ENCODE assay signal across 10 mouse cellular contexts in genomic region chr6:99670481-99671119, GRCm38 (mm10). TPM values are rescaled to one million over a fixed set of nuclear protein-coding genes. Genes with fewer than 3 reads are reported as not detected.
DNase-seq lines count a peak whose midpoint lies in the region; ATAC-seq and TF ChIP-seq lines count a peak whose summit lies in the region.
"Had no signal": no experiment of that assay in that cellular context is flagged by ENCODE, and none has a peak within 500 bp of the region (broad histone marks: within the 10 kb centered on the region; RNA-seq: fewer than 3 reads in every experiment).

No protein-coding gene starts in this region.

- peaks cover 62% of the 10 kb centered on the region for H3K4me1 ChIP-seq in forebrain, embryonic 15.5 days
- H3K4me1 ChIP-seq in intestine, embryonic 14.5 days (replicated peaks; ENCODE audit: control insufficient read depth, insufficient read depth, low read length), result peaks cover 8% of the 10 kb centered on the region; the same call in 1 of the 2 replicates
- peaks cover 15% of the 10 kb centered on the region for H3K4me1 ChIP-seq in limb, embryonic 14.5 days (ENCODE audit: control insufficient read depth, insufficient read depth, low read length)

- DNase-seq in 416B (ENCODE audit: low read depth), result peak; percentile 67
- DNase-seq in CD8-positive naive resting alpha-beta T cell, adult 2 months (ENCODE audit: low read depth in 2 of 2, low spot score in 2 of 2), result peak; percentile 55 to 67
- peak; percentile 66 for DNase-seq in cerebellum, adult 11 months
- peak; percentile 75 for DNase-seq in intestine, embryonic 14.5 days (ENCODE audit: low spot score)
- DNase-seq in limb, embryonic 14.5 days (ENCODE audit: low spot score), result peak; percentile 62
- DNase-seq in neural tube, embryonic 10.5 days (ENCODE audit: extremely low spot score, low spot score), result peak; percentile 61

- no peak overlapping the region for H3K4me3 ChIP-seq in forebrain, embryonic 15.5 days
- H3K4me3 ChIP-seq in intestine, embryonic 14.5 days (ENCODE audit: low read depth, low read length), result no peak overlapping the region
- no peak overlapping the region for H3K4me3 ChIP-seq in limb, embryonic 14.5 days (replicated peaks; ENCODE audit: low read length)
- H3K4me3 ChIP-seq: myocyte had no signal

- H3K4me2 ChIP-seq in forebrain, embryonic 15.5 days (replicated peaks), result no peak overlapping the region
- no peak overlapping the region for H3K4me2 ChIP-seq in intestine, embryonic 14.5 days (ENCODE audit: low read length)
- no peak overlapping the region for H3K4me2 ChIP-seq in limb, embryonic 14.5 days (replicated peaks; ENCODE audit: low read depth, low read length, severe bottlenecking)

- no peaks in the 10 kb centered on the region for H3K9me3 ChIP-seq in forebrain, embryonic 15.5 days
- no peaks in the 10 kb centered on the region for H3K9me3 ChIP-seq in intestine, embryonic 14.5 days (ENCODE audit: control insufficient read depth, low read length)
- H3K9me3 ChIP-seq in limb, embryonic 14.5 days (ENCODE audit: control insufficient read depth, low read length), result no peaks in the 10 kb centered on the region

- H3K9ac ChIP-seq in forebrain, embryonic 15.5 days (replicated peaks), result 0 out of 2 replicates have a peak overlapping the region, but pooled peaks have one; percentile 19
- H3K9ac ChIP-seq in intestine, embryonic 14.5 days (ENCODE audit: low read length), result no peak overlapping the region
- no peak overlapping the region for H3K9ac ChIP-seq in limb, embryonic 14.5 days (ENCODE audit: low read depth, low read length, severe bottlenecking)

- no peak for TF ChIP-seq POLR2A in limb, embryonic 14.5 days (IDR thresholded peaks at IDR 0.05; ENCODE audit: borderline replicate concordance, extremely low read depth, insufficient read depth, insufficient read length)

- peak; percentile 20 for ATAC-seq in forebrain, embryonic 15.5 days (replicated peaks)
- ATAC-seq in intestine, embryonic 14.5 days (replicated peaks; ENCODE audit: low FRiP score, low TSS enrichment, low read depth), result no peak
- no peak for ATAC-seq in limb, embryonic 14.5 days (ENCODE audit: low FRiP score, low read depth)
- no peak for ATAC-seq in erythroid progenitor cell, adult 5-6 weeks (replicated peaks; ENCODE audit: low FRiP score, poor library complexity, severe bottlenecking)

- H3K27ac ChIP-seq in forebrain, embryonic 15.5 days (replicated peaks), result peak overlapping the region; percentile 87
- no peak overlapping the region for H3K27ac ChIP-seq in intestine, embryonic 14.5 days (ENCODE audit: low read depth)
- H3K27ac ChIP-seq in limb, embryonic 14.5 days (replicated peaks; ENCODE audit: low read depth, low read length), result no peak overlapping the region

- no peaks in the 10 kb centered on the region for H3K27me3 ChIP-seq in forebrain, embryonic 15.5 days
- H3K27me3 ChIP-seq in intestine, embryonic 14.5 days (replicated peaks; ENCODE audit: control insufficient read depth, insufficient read depth, low read length), result no peaks in the 10 kb centered on the region
- H3K27me3 ChIP-seq in limb, embryonic 14.5 days (ENCODE audit: control insufficient read depth, insufficient read depth, low read length), result no peaks in the 10 kb centered on the region

- 37% methylated on average over 7 of the region's 7 CpGs for WGBS in forebrain, embryonic 15.5 days
- 76% methylated on average over 7 of the region's 7 CpGs for WGBS in intestine, embryonic 14.5 days
- WGBS in limb, embryonic 14.5 days, result 78% methylated on average over 7 of the region's 7 CpGs

- H3K36me3 ChIP-seq in forebrain, embryonic 15.5 days, result no peaks in the 10 kb centered on the region
- no peaks in the 10 kb centered on the region for H3K36me3 ChIP-seq in intestine, embryonic 14.5 days (ENCODE audit: control insufficient read depth, insufficient read depth, low read length)
- H3K36me3 ChIP-seq in limb, embryonic 14.5 days (ENCODE audit: control insufficient read depth, insufficient read depth, low read length), result no peaks in the 10 kb centered on the region

RNA-seq across cellular contexts. Expression of gene Gm20696, which starts 4.0 kb away (rescaled TPM):
- polyA plus RNA-seq in forebrain, embryonic 15.5 days (2015; fragmentation: Nextera tagmentation; extraction: Ambion mirVana), result 5.7 and 5.8 TPM in 2 replicates
- polyA plus RNA-seq in intestine, embryonic 14.5 days (2014; fragmentation: Nextera tagmentation; extraction: Ambion mirVana), result 5.1 and 6.9 TPM in 2 replicates
- 1.4 and 2.0 TPM in 2 replicates for polyA plus RNA-seq in limb, embryonic 14.5 days (2012; rRNA removed)
- polyA plus RNA-seq in limb, embryonic 14.5 days (2014; fragmentation: Nextera tagmentation; extraction: Ambion mirVana), result 5.9 and 6.4 TPM in 2 replicates
- total RNA-seq in erythroid progenitor cell, adult 5-6 weeks (2015; ENCODE audit: low replicate concordance), result 5.0 and 9.0 TPM in 2 replicates
- 2.7 and 2.9 TPM in 2 replicates for total RNA-seq in erythroid progenitor cell, adult 5-6 weeks (2017; ENCODE audit: low replicate concordance)

RNA-seq across cellular contexts. Expression of gene Eif4e3, which starts 4.0 kb away (rescaled TPM):
- 9.9 and 10.0 TPM in 2 replicates for polyA plus RNA-seq in forebrain, embryonic 15.5 days (2015; fragmentation: Nextera tagmentation; extraction: Ambion mirVana)
- 14.5 and 16.3 TPM in 2 replicates for polyA plus RNA-seq in intestine, embryonic 14.5 days (2014; fragmentation: Nextera tagmentation; extraction: Ambion mirVana)
- 17.4 and 19.8 TPM in 2 replicates for polyA plus RNA-seq in limb, embryonic 14.5 days (2012; rRNA removed)
- polyA plus RNA-seq in limb, embryonic 14.5 days (2014; fragmentation: Nextera tagmentation; extraction: Ambion mirVana), result 14.6 and 17.7 TPM in 2 replicates
- total RNA-seq in erythroid progenitor cell, adult 5-6 weeks (2015; ENCODE audit: low replicate concordance), result 8.8 and 11.5 TPM in 2 replicates
- 2.7 and 5.3 TPM in 2 replicates for total RNA-seq in erythroid progenitor cell, adult 5-6 weeks (2017; ENCODE audit: low replicate concordance)

RNA-seq across cellular contexts. Expression of gene Gpr27, which starts 21.9 kb away (rescaled TPM):
- polyA plus RNA-seq in forebrain, embryonic 15.5 days (2015; fragmentation: Nextera tagmentation; extraction: Ambion mirVana), result 22.5 and 24.2 TPM in 2 replicates
- 3.1 and 3.5 TPM in 2 replicates for polyA plus RNA-seq in intestine, embryonic 14.5 days (2014; fragmentation: Nextera tagmentation; extraction: Ambion mirVana)
- polyA plus RNA-seq in limb, embryonic 14.5 days (2012; rRNA removed), result 14.1 and 20.2 TPM in 2 replicates
- polyA plus RNA-seq in limb, embryonic 14.5 days (2014; fragmentation: Nextera tagmentation; extraction: Ambion mirVana), result 11.0 and 13.3 TPM in 2 replicates
- total RNA-seq in erythroid progenitor cell, adult 5-6 weeks (2015; ENCODE audit: low replicate concordance), result 0.72 TPM in 1 of 2 replicates, not detected in the other
- total RNA-seq in erythroid progenitor cell, adult 5-6 weeks (2017; ENCODE audit: low replicate concordance), result 1.8 TPM in 1 of 2 replicates, not detected in the other
- polyA plus RNA-seq: myocyte had no signal

RNA-seq across cellular contexts. Expression of gene Prok2, which starts 55.6 kb away (rescaled TPM):
- polyA plus RNA-seq in forebrain, embryonic 15.5 days (2015; fragmentation: Nextera tagmentation; extraction: Ambion mirVana), result 2.1 and 2.4 TPM in 2 replicates
- not detected in 2 replicates for polyA plus RNA-seq in intestine, embryonic 14.5 days (2014; fragmentation: Nextera tagmentation; extraction: Ambion mirVana)
- polyA plus RNA-seq in limb, embryonic 14.5 days (2012; rRNA removed), result 0.43 and 0.82 TPM in 2 replicates
- polyA plus RNA-seq in limb, embryonic 14.5 days (2014; fragmentation: Nextera tagmentation; extraction: Ambion mirVana), result 1.8 and 2.0 TPM in 2 replicates
- total RNA-seq in erythroid progenitor cell, adult 5-6 weeks (2015; ENCODE audit: low replicate concordance), result not detected in 2 replicates
- total RNA-seq in erythroid progenitor cell, adult 5-6 weeks (2017; ENCODE audit: low replicate concordance), result not detected in 2 replicates
- total RNA-seq: gastrocnemius, postnatal 36 days had no signal
- polyA plus RNA-seq: myocyte had no signal
